Mouse (Mus musculus) hindbrain, embryonic 14.5 days (tissue): ENCODE results near the gene Gm10197. TPM values are rescaled to one million over a fixed set of nuclear protein-coding genes. Genes with fewer than 3 reads are reported as not detected.
A peak's percentile ranks its signal among the peaks of the same experiment; 100 is the strongest.
"Not testable (repeated sequence)": the region's sequence is repeated elsewhere in the genome, so short reads cannot be mapped to it uniquely, and the experiment has no call there.

Experiments
- ATAC-seq: fragments of 200-750 bp; cut with Nextera tagmentation; 2 replicates; pipeline ENCODE4 v1.8.0; 2017; ENCODE audit warnings: moderate number of reproducible peaks, mild to moderate bottlenecking, moderate TSS enrichment, moderate library complexity; ENCODE audit not compliant: low FRiP score
- DNase-seq: peaks from one replicate; pipeline ENCODE4 v3.0.0-alpha.2; 2015; ENCODE audit warnings: low spot score
- H3K27ac ChIP-seq: fragments of 300-500 bp; sonication (generic); 2 replicates; pipeline ENCODE4 v1.5.1; 2014; ENCODE audit warnings: mild to moderate bottlenecking, moderate library complexity
- H3K27me3 ChIP-seq: fragments of 300-500 bp; sonication (generic); 2 replicates; pipeline ENCODE4 v1.6.1; 2014; ENCODE audit warnings: mild to moderate bottlenecking, low read length, mixed read lengths; ENCODE audit not compliant: control insufficient read depth, insufficient read depth
- H3K36me3 ChIP-seq: fragments of 300-500 bp; sonication (generic); replicated peaks from 2 replicates; pipeline ENCODE4 v1.6.1; 2014; ENCODE audit not compliant: control insufficient read depth, insufficient read depth
- H3K4me1 ChIP-seq: fragments of 300-500 bp; sonication (generic); replicated peaks from 2 replicates; pipeline ENCODE4 v1.6.1; 2014; ENCODE audit warnings: antibody characterized with exemption, low read length, mixed read lengths; ENCODE audit not compliant: control insufficient read depth, insufficient read depth
- H3K4me2 ChIP-seq: fragments of 300-500 bp; sonication (generic); replicated peaks from 2 replicates; pipeline ENCODE4 v1.6.1; 2014; ENCODE audit warnings: mild to moderate bottlenecking, moderate library complexity
- H3K4me3 ChIP-seq: fragments of 300-500 bp; sonication (generic); replicated peaks from 2 replicates; pipeline ENCODE4 v1.5.1; 2014; ENCODE audit warnings: mild to moderate bottlenecking, low read length
- H3K9ac ChIP-seq: fragments of 300-500 bp; sonication (generic); 2 replicates; pipeline ENCODE4 v1.6.1; 2014
- H3K9me3 ChIP-seq: fragments of 300-500 bp; sonication (generic); 2 replicates; pipeline ENCODE4 v1.6.1; 2016; ENCODE audit warnings: low read length; ENCODE audit not compliant: control insufficient read depth
- WGBS: fragments of 180-500 bp; shearing (Covaris S2); extraction: QIAGEN DNeasy Blood & Tissue Kit; methylation state at CpG from one replicate; pipeline ENCODE4 v1.1.7; 2014; 5-methylcytosine and 5-hydroxymethylcytosine counted together
- polyA plus RNA-seq: library from polyadenylated mRNA; unstranded; fragments of >200 nt; fragmentation: Nextera tagmentation; extraction: Ambion mirVana; gene quantifications from 2 replicates; pipeline ENCODE4 v1.2.1, GENCODE M21; 2014

Gene Gm10197
- polyA plus RNA-seq, 1 experiment from 2014 or later: not detected

GRCm38 (mm10) chr19:53395805-53396204 is 24.2 kb upstream of the Gm10197 start:
- DNase-seq, H3K27ac ChIP-seq, H3K4me2 ChIP-seq, H3K9ac ChIP-seq, ATAC-seq, H3K4me1 ChIP-seq, H3K4me3 ChIP-seq, H3K27me3 ChIP-seq, H3K36me3 ChIP-seq, H3K9me3 ChIP-seq: not testable (repeated sequence)
- 32% methylated on average over 5 of the region's 5 CpGs for WGBS

- not testable (repeated sequence) for DNase-seq, ATAC-seq, H3K4me3 ChIP-seq, H3K27me3 ChIP-seq, H3K9me3 ChIP-seq, H3K27ac ChIP-seq, H3K4me2 ChIP-seq, H3K9ac ChIP-seq, H3K36me3 ChIP-seq, H3K4me1 ChIP-seq
- WGBS: 68% methylated on average over 3 of the region's 3 CpGs
Observed at GRCm38 (mm10) chr19:53394956-53395355, 23.4 kb upstream of the Gm10197 start.

GRCm38 (mm10) chr19:53394552-53394951 is 23.0 kb upstream of the Gm10197 start:
- no peak for ATAC-seq
- peak; percentile 83 for DNase-seq
- no peaks in the 10 kb centered on the region for H3K9me3 ChIP-seq
- no peaks in the 10 kb centered on the region for H3K36me3 ChIP-seq
- H3K4me1 ChIP-seq: peaks cover 6% of the 10 kb centered on the region
- no peak overlapping the region for H3K4me3 ChIP-seq
- WGBS: 17% methylated on average over 7 of the region's 7 CpGs
- no peak overlapping the region for H3K9ac ChIP-seq
- H3K4me2 ChIP-seq: no peak overlapping the region
- H3K27ac ChIP-seq: no peak overlapping the region
- H3K27me3 ChIP-seq: no peaks in the 10 kb centered on the region

- ATAC-seq (no peak), DNase-seq (no peak)
- no peak overlapping the region for H3K9ac ChIP-seq
- H3K4me3 ChIP-seq: no peak overlapping the region
- no peak overlapping the region for H3K4me2 ChIP-seq
- H3K27me3 ChIP-seq: no peaks in the 10 kb centered on the region
- H3K9me3 ChIP-seq: no peaks in the 10 kb centered on the region
- peaks cover 14% of the 10 kb centered on the region for H3K4me1 ChIP-seq
- peaks cover 5% of the 10 kb centered on the region; the same call in 1 of the 2 replicates for H3K36me3 ChIP-seq
- H3K27ac ChIP-seq: no peak overlapping the region
Observed at GRCm38 (mm10) chr19:53393646-53394045, 22.1 kb upstream of the Gm10197 start.

- no peak for DNase-seq
- no peaks in the 10 kb centered on the region for H3K9me3 ChIP-seq
- peaks cover 14% of the 10 kb centered on the region for H3K4me1 ChIP-seq
- H3K4me2 ChIP-seq: no peak overlapping the region
- H3K27ac ChIP-seq: no peak overlapping the region
- ATAC-seq: no peak
- H3K27me3 ChIP-seq: no peaks in the 10 kb centered on the region
- WGBS: 59% methylated on average over 8 of the region's 8 CpGs
- no peak overlapping the region for H3K4me3 ChIP-seq
- no peak overlapping the region for H3K9ac ChIP-seq
- peaks cover 13% of the 10 kb centered on the region for H3K36me3 ChIP-seq
Observed at GRCm38 (mm10) chr19:53392781-53393343, 21.3 kb upstream of the Gm10197 start.

- peaks cover 24% of the 10 kb centered on the region for H3K36me3 ChIP-seq
- peak overlapping the region; percentile 82 for H3K4me2 ChIP-seq
- no peaks in the 10 kb centered on the region for H3K27me3 ChIP-seq
- DNase-seq (no peak), ATAC-seq (no peak)
- WGBS: 86% methylated on average over 5 of the region's 5 CpGs
- no peak overlapping the region for H3K4me3 ChIP-seq
- H3K9ac ChIP-seq: peak overlapping the region; percentile 79
- H3K4me1 ChIP-seq: peaks cover 14% of the 10 kb centered on the region
- H3K9me3 ChIP-seq: no peaks in the 10 kb centered on the region
- no peak overlapping the region for H3K27ac ChIP-seq
Observed at GRCm38 (mm10) chr19:53391787-53392186, 20.2 kb upstream of the Gm10197 start.

GRCm38 (mm10) chr19:53391386-53391785 is 19.8 kb upstream of the Gm10197 start:
- ATAC-seq (no peak), DNase-seq (no peak)
- Histone ChIP-seq H3K9me3 (no peaks in the 10 kb centered on the region), H3K4me1 (peaks cover 14% of the 10 kb centered on the region), H3K4me3 (peak overlapping the region; percentile 96), H3K27me3 (no peaks in the 10 kb centered on the region), H3K4me2 (peak overlapping the region; percentile 82), H3K9ac (peak overlapping the region; percentile 79), H3K36me3 (peaks cover 27% of the 10 kb centered on the region), H3K27ac (peak overlapping the region; percentile 85; the same call in 1 of the 2 replicates)
- 47% methylated on average over 8 of the region's 8 CpGs for WGBS

GRCm38 (mm10) chr19:53390495-53391007 is 19.0 kb upstream of the Gm10197 start, which contains the start of gene Smndc1:
TSS of gene Smndc1 (minus strand) at chr19:53390578.
- Histone ChIP-seq H3K4me3 (peak within 1 kb of the TSS; percentile 96), H3K36me3 (peaks cover 35% of the 10 kb centered on the region), H3K9me3 (no peaks in the 10 kb centered on the region), H3K4me1 (peaks cover 14% of the 10 kb centered on the region), H3K27me3 (no peaks in the 10 kb centered on the region), H3K9ac (peak within 1 kb of the TSS; percentile 98), H3K27ac (peak within 1 kb of the TSS; percentile 97), H3K4me2 (peak within 1 kb of the TSS; percentile 82)
- DNase-seq (peak; percentile 99), ATAC-seq (peak; percentile 97)
- under 1% methylated on average over 48 of the region's 48 CpGs for WGBS

GRCm38 (mm10) chr19:53389851-53390431 is 18.4 kb upstream of the Gm10197 start:
- peak overlapping the region; percentile 96 for H3K4me3 ChIP-seq
- WGBS: under 1% methylated on average over 49 of the region's 59 CpGs
- peak overlapping the region; percentile 54 for H3K4me2 ChIP-seq
- peak overlapping the region; percentile 98 for H3K9ac ChIP-seq
- no peak for DNase-seq
- peaks cover 14% of the 10 kb centered on the region for H3K4me1 ChIP-seq
- H3K27me3 ChIP-seq: no peaks in the 10 kb centered on the region
- no peaks in the 10 kb centered on the region for H3K9me3 ChIP-seq
- peak; percentile 89 for ATAC-seq
- peaks cover 35% of the 10 kb centered on the region for H3K36me3 ChIP-seq
- H3K27ac ChIP-seq: peak overlapping the region; percentile 97
